Mouse (Mus musculus) ovary, postnatal 36 days (tissue): ENCODE measurements at regions not wholly inside any gene's neighbourhood (a gene's known extent, or its start where the extent isn't known, plus 50 kb on each side); places are given as distances from the start of the nearest gene placed in this dataset.
"Not testable (repeated sequence)": the region's sequence is repeated elsewhere in the genome, so short reads cannot be mapped to it uniquely, and the experiment has no call there.

Experiments used
- DNase-seq: peaks from one replicate; pipeline ENCODE4 v3.0.0; 2022; ENCODE audit warnings: low spot score, mixed read lengths

GRCm38 (mm10) chr10:96372616-96373346 is 236.4 kb downstream of the Gm5426 start:
- no peak for DNase-seq

GRCm38 (mm10) chr10:96373481-96373880 is 237.1 kb downstream of the Gm5426 start:
- no peak for DNase-seq

- no peak for DNase-seq
Measured at GRCm38 (mm10) chr10:96374293-96375069, 238.1 kb downstream of the Gm5426 start.

- DNase-seq, result no peak
Measured at GRCm38 (mm10) chr10:96375070-96375447, 238.7 kb downstream of the Gm5426 start.

GRCm38 (mm10) chr10:96377549-96377948 is 239.3 kb upstream of the Btg1 start:
- DNase-seq, result no peak

- DNase-seq, result no peak
Measured at GRCm38 (mm10) chr10:96379016-96379771, 237.6 kb upstream of the Btg1 start.

GRCm38 (mm10) chr10:96381664-96382063 is 235.1 kb upstream of the Btg1 start:
- DNase-seq, result no peak

- no peak for DNase-seq
Measured at GRCm38 (mm10) chr10:96391748-96392147, 225.1 kb upstream of the Btg1 start.

GRCm38 (mm10) chr10:96392836-96393235 is 224.0 kb upstream of the Btg1 start:
- no peak for DNase-seq

GRCm38 (mm10) chr10:96394210-96394609 is 222.6 kb upstream of the Btg1 start:
- DNase-seq, result no peak

- DNase-seq, result no peak
Measured at GRCm38 (mm10) chr10:96395017-96395416, 221.8 kb upstream of the Btg1 start.

GRCm38 (mm10) chr10:96397931-96398561 is 218.8 kb upstream of the Btg1 start:
- DNase-seq, result no peak

GRCm38 (mm10) chr10:96398562-96399288 is 218.1 kb upstream of the Btg1 start:
- no peak for DNase-seq

GRCm38 (mm10) chr10:96399636-96400400 is 217.0 kb upstream of the Btg1 start:
- DNase-seq, result no peak

GRCm38 (mm10) chr10:96400793-96401192 is 216.0 kb upstream of the Btg1 start:
- no peak for DNase-seq

- no peak for DNase-seq
Measured at GRCm38 (mm10) chr10:96406306-96406705, 210.5 kb upstream of the Btg1 start.

- no peak for DNase-seq
Measured at GRCm38 (mm10) chr10:96407846-96408245, 209.0 kb upstream of the Btg1 start.

- no peak for DNase-seq
Measured at GRCm38 (mm10) chr10:96408250-96408649, 208.6 kb upstream of the Btg1 start.

- DNase-seq, result no peak
Measured at GRCm38 (mm10) chr10:96410028-96410427, 206.8 kb upstream of the Btg1 start.

- DNase-seq, result no peak
Measured at GRCm38 (mm10) chr10:96414807-96415206, 202.0 kb upstream of the Btg1 start.

- DNase-seq, result not testable (repeated sequence)
Measured at GRCm38 (mm10) chr10:96421506-96421905, 195.3 kb upstream of the Btg1 start.
